Mouse (Mus musculus) adipocyte (in vitro differentiated cells): ENCODE results near the gene Tsc22d4.
"Not testable (repeated sequence)": the region's sequence is repeated elsewhere in the genome, so short reads cannot be mapped to it uniquely, and the experiment has no call there.

Experiments used
- DNase-seq: peaks from one replicate; pipeline ENCODE4 v3.0.0-alpha.2; 2016; ENCODE audit warnings: low spot score

The Tsc22d4 gene

DNA sequence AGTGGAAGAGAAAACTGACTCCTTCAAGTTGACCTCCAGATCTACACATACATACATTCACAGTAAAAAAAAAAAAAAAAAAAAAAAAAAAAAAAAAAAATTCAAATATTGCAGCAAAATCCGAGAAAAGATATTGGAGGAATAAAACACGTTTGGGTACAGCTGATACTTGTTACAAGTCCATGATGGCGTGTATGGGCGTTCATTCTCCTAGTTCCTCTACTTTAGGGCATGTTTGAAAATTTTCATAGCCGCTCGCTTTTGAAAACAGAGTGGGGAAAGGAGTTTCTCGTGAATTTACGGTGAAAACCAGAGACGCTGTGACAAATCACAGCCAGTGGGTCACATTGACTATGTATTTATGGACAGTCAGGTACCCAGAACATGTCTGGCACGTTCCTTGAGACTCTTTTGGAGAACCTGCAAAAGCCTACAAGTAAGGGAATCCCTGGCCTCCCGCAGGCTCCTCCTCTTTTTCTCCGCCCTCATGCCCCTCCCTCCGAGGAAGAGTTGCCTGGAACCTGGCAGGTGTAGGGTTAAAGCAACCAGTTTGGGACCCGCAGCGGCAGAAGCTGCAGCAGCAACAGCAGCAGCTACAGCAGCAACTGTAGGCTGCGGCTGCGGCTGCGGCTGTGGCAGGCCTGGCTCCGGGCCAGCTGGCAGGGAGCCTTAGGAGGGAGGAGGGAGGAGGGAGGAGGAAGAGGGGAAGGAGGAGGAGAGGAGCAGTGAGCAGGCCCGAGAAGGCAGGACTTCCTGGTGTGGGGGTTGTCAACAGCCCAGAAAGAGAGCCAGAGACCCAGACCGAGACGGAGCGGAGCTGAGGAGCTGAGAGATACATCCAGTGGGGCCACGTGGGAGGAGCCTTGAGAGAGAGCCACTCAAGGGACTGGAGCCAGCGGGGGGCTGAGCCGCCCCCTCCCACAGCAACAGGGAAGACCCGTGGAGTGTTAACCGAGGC lies at the start of gene Tsc22d4:
Gene Tsc22d4, plus strand, starts transcription at position 517 of the 958 bp plus-strand sequence.
- peak; percentile 94 for DNase-seq

DNA sequence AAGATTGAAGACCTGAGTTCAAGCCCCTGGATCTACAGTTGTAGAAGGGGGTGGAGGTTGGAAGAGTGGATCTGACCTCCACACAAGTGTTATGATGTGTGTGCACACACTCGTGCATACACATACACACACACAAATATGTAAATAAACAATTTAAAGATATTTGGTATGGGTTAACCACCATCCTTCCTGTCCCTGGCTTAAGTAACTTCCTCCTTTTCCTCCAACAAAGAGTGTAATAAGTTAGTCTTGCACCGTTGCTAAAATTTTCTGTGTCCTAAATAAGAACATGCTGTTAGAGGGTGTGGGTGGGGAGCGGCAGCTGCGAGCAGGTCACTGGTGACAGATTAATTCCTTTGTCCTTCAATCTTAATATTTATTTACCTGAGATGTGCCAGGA lies 49.6 kb upstream of the Tsc22d4 start:
- no peak for DNase-seq

DNA sequence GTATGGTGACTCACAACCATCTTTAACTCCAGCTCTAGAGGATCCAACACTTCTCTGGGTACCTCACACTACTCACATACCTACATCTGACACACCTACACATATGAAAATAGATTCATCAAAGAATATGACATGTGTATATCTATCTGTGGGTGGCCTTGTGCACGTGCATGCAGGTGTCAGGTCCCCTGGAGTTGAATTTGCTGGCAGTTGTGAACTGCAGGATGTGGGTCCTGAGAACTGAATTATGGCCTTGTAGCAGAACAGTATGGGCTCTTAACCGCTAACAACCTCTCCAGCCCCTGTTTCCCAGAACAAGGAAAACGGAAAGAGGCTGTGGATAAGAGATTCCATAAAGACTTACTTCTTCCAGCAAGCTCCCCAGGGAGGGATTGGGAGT lies 46.5 kb upstream of the Tsc22d4 start:
- DNase-seq: no peak

DNA sequence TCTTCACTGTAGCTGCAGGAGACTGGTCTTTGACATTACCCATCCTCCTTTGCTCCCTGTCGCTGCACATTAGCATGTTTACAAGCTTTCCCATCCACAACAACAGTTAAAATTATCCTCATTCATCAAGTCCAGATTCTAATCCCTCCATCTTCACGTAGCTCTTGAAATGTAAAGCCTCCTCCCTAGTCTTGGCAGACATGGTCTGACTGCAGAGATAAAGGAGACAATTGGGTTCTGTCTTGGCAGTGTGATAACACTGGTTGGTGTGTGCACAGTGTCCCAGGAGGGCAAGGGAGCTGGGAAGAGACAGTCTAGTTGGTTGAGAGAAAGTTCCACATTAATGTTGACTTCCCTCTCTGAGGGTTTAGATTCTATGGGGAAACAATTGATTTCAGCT lies 45.7 kb upstream of the Tsc22d4 start:
- DNase-seq: no peak

DNA sequence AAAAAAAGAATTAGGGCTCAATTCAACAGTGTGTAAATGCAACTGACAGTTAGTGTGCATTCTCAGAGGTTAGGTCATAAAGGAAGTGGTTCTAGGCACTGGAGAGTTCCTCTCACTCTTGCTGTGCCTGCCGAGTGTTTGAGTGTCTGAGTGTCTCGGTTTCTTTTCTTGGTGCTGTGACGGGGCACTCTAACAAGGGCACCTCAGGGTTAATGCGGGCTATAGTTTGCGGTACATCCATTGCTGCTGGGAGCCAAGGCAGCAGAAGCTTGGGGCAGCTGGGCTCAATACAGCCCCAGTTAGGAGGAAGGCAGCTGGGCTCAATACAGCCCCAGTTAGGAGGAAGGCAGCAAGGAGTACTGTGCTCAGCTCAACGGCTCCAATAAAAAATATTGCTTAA lies 40.3 kb upstream of the Tsc22d4 start:
- DNase-seq: no peak

DNA sequence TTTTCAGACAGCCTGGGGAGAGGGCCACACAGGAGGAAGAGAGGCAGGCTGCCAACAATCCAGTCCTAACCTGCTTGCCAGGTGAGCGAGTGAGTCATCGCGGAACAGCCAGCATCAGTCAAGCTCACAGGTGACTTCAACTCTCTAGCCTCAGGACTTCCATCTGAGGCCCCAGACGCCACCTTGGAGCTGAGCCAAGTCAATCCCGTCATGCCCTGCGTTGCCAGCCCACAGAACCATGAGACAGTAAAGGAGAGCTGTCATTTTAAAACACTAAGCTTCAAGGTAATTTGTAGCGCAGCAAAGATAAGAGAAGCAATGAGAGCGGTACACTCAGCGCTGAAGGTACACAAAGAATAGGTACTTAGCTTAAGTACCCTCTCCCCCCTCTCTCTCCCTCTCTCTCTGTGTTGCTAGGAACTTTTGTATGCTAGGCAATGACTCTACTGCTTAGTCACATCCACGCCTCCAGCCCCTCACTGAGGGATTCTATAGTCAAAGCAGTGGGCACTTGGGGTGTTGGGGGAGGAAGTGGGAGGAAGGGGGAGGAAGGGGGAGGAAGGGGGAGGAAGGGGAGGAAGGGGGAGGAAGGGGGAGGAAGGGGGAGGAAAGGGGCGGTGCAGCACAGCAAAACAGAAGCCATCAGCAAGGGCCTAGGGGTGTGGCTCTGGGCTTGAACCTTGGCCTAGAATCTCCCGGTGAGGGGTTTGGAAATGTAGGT lies 38.5 kb upstream of the Tsc22d4 start:
- no peak for DNase-seq

DNA sequence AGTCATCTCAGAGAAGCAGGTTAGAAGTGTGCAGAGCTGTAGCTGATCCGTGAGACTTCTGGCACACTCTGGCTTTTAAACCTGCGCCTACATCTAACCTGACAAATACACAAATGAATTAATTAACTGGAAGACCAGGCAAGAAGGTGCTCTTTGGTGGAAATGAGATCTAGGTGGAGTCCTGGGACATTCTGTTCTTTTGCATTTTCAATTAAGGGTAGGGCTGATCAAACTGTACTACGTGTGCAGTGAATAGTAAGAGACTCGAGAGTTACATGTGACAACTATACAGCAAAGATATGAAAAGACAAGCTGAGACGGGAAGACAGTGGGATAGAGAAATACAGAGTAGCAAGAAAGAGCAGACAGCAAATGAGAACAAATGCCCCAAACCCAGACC lies 32.1 kb upstream of the Tsc22d4 start:
- DNase-seq: no peak

DNA sequence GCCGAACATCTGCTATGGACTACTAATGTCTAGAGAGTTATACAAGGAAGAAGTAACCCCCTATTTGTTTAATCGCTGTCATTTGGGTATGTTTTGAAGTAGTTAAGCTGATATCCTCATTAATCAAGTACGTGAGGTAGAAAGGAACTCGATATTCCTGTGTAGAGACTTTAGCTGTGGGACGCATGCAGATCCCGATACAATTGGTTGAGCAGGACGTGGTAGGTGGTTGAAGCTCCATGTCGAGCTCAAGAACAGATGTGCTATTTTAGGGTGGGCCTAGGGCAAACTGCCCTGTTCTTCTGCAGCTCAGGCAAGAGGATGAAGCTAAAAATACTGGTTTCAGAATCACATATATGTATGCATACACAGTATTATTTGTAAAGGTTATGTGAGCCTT lies 29.8 kb upstream of the Tsc22d4 start:
- no peak for DNase-seq

DNA sequence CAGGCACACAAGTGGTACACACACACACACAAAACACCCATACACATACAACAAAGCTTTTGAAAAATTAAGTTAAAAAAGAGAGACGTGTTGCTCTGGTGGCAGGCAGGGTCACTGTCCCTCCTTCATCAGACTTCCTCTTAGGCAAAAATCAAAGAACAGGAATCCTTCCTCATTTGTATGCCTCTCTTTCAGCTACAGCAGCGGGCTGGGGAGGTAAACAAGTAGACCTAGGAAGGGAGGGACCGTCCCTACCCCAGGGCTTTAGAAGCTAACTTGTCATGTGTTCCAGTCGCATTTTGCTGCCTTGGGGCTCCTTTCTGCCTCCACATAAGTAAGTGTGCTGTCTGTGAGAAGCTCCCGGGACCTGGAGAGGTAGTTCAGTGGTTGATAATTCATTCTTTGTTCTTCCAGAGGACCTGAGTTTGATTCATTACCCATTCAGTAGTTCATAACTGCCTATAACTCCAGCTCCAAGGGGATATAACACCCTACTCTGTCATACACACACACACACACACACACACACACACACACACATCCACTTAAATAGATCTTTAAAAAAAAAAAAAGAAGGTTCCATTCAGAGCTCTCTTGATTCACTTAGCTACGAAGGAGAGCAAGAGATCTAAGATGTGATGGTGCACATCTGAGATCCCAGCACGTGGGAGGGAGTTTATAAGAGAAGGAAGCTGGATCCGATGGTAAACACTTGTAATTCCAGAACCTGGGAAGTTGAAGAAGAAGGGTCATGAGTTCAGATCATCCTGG lies 27.3 kb upstream of the Tsc22d4 start:
- DNase-seq: no peak

DNA sequence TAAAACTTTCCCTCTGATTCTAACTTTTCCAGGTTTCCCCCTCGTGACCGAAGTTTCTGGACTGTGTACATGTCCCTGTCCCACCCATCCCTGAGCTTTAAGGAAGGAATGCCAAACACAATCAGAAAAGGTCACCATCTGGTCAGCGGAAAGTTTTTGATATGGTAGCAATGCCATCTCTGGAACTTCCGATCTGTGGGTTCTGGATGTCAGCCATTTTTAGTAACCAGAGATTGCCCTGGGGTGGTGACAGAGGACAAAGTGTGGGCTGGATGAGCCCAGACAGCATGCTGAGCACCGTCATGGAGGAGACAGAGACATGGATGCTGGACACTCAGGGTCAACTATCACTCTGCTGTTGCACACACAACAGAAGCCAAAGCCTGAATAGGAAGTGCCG lies 26.4 kb upstream of the Tsc22d4 start:
- DNase-seq: no peak

DNA sequence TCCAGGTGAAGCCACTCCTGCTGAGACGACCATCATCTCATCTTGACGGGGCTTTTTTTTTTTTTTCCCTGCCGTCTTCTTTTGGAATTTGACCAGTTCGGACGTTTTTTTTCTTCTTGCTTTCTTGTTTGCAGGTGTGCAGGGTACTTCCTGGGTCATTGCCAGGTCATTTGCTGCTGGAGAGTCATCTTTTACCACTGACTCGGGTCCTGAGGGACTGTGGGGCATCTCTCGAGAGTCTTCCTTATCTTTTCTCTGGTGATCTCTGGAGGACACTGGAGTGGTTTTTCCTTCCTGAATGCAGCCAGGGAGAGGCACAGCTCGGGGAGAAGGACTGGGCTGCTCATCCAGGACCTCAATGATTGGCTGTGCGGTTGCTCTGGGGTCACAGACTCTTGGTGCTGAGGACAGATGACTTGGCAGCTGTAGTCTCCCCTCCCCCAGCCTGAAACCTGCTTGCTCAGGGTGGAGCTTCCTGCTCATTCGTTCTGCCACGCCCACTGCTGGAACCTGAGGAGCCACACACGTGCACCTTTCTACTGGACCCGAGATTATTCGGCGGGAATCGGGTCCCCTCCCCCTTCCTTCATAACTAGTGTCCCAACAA lies 24.9 kb upstream of the Tsc22d4 start:
- not testable (repeated sequence) for DNase-seq

DNA sequence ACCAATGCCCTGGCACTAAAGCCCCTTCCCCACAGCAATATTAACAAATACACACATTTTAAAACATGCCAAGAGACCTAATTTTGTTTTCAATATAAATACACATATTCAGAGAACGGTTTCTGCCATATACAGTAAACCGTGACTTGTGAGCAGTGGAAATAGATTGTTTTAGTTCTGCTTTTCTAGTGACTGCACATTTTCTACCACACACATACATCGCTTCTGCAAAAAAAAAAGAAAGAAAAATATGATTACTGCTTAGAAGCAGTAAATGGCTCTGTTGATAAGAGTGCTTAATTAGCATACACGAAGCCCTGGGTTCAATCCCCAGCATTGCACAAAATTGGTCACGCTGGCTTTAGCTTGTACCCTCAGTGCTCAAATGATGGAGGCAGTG lies 21.7 kb upstream of the Tsc22d4 start:
- no peak for DNase-seq

DNA sequence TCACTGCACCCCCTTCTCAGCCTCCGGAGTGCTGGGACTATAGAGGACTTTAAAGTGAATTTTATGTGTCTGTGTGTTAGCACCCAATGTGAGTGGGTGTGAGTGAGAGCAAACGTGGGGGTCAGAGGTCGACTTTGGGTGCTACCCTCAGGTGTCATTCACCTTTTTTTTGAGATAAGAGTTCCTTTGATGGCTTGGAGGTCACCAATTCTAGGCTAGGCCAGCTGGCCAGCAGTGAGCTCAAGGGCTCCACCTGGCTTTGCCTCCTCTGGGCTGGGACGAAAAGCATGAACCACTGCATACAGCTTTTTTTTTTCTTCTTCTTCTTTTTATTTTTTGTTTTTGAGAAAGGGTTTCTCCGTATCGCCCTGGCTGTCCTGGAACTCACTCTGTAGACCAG lies 18.8 kb upstream of the Tsc22d4 start:
- no peak for DNase-seq

DNA sequence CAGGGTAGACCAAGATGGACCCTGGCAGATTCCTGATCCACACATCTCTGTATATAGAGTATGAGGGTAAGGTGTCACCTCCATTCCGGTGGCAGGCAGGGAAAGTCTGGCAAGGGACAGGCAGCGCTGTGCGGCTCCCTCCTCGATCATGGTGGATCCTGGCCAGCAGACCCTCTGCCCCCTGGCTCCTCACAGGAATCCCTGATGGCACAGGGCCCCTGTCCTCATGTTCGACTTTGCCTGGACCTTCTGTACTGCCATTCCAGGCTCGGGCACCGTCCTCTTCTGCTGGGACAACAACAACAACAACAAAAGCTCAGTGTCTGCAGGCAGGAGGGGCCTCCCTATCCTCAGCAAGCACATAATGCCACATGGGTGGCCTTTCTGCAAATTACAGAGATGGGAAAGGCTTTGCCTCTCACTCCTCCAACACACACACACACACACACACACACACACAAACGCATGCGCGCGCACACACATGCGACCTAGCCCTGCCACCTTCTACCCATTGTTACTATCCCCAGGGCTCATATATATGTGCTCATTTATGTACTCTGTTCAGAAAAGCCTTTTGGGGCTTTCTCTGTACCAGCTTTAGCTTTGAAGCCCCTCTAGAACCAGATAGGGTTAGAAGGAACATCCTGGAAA lies 11.8 kb upstream of the Tsc22d4 start:
- DNase-seq: no peak

DNA sequence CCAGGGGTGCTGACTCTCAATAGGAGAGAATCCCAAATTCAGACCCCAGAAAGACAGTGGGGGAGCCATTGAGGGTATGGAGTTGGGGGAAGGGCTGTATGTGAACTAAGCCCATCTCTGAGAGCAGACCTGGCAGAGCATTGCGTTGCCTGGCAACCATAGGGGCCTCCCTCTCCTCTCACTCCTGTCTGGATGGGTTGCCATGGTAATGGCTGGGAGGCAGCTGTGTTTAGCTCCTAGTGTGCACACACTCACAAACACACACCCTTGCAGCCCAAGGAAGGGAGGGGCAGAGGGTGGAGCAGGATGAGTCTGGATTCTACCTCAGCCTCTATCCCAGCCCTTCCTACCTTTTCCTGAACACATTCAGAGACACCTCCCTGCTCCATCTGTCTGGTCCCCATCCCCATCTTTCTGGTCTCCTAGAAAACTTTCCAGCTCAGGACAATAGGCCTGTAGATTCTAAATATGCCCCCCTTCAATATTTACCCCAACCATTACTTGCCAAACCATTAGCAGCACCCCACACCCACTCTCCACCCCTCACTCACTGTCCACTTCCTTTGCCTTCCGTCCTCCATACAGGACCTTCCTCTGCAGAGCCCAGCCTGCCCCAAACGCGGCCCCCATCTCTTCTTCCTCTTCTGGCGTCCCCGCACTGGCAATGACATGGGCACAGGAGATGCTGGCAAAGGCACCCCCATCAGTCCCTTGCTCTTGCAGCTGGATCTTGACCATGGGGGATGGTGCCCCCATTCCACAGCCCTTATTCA lies 11.1 kb upstream of the Tsc22d4 start:
- DNase-seq: no peak

DNA sequence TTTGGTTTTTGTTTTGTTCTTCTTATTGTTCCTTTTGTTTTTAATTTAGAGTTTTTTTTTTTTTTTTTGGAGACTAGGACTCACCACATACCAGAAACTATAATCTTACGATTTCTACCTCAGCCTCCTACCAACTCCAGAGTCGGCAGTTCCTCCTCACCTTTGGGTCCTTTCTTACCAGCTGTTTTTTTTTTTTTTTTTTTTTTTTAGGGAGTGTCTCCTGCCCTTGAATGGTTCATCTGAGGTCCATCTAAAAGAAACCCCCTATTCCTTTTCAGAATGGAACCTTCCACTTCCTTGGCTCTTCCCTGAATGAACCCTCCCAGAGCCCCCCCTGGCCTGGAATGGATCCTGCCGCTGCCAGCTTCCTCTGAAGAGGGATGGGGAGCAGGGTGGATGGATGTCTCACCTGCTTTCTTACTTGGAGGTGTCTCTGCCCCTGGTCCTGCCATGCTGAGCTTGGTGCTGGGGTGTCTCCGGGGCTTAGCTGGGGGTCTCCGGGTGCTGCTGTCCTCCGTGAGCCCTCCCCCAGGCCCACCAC lies 8.1 kb upstream of the Tsc22d4 start:
- DNase-seq: no peak

DNA sequence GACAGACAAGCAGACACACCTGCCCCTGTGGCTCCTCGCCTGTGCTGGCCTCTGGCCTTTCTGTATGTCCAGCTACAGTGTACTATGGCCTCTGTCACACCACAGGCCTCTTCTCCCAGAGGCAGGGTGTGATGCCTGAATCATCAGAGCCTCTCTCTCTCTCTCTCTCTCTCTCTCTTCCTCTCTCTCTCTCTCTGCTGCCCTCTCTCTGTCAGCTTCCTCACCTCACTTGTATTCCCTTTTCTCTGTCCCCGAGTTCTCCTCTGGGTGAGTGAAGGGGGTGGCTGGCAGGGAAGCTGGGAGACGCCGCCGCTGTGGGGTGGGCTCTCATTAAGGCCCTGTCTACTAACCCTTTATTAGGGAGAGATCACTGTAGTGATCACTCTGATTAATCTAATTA lies 7.0 kb upstream of the Tsc22d4 start:
- DNase-seq: peak; percentile 57

DNA sequence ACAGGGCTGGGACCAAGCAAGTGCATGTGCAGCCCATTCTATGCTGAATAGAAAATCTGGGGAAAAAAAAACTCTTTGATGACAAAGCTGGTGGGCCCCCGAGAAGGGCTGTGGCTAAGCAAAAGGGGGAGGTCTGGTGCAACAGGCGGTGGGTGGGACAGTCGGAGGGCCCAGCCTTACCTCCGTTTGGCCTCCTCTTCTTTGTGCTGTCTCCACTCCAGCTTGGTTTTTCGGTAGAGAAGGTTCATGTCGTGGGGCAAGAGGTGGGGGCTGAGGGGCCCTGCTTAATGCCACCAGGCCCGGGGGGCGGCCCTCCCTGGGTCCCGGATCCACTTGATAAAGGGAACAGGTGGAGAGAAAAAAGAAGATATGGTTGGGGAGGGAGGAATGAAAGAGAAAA lies 6.1 kb upstream of the Tsc22d4 start:
- DNase-seq: no peak

DNA sequence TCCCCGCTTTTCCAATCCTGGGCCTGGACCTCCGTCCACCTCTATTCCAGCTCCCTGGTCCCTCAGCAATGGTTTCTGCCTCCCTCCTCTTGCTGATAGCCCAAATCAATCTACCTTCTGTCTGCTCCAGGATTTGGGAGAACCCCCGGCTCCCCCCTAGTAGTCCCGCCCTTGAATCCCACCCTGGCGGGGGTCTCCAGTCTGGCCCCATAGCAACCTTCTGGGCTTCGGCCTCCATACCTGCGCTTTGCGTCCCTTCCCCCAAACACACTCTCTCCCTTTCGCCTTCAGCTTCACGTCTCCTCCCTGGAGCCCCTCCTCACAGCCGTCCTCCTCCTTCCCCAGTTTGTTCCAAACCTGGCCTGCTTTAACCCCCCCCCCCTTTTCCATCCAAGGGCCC lies 5.0 kb upstream of the Tsc22d4 start:
- DNase-seq: no peak
